Mouse (Mus musculus): ENCODE results near the gene Abhd16b. TPM values are rescaled to one million over a fixed set of nuclear protein-coding genes. Genes with fewer than 3 reads are reported as not detected.
A peak's percentile ranks its signal among the peaks of the same experiment; 100 is the strongest.

Gene Abhd16b
- 0.18 and 0.19 TPM in 2 replicates for polyA plus RNA-seq (2014; fragmentation: Nextera tagmentation; extraction: Ambion mirVana)

- no peaks in the 10 kb centered on the region for H3K36me3 ChIP-seq (ENCODE audit: control insufficient read depth, insufficient read depth, low read length)
- 80% methylated on average over 31 of the region's 31 CpGs for WGBS
- ATAC-seq (ENCODE audit: insufficient number of reproducible peaks, insufficient read depth, low FRiP score, low read depth): no peak
Observed at GRCm38 (mm10) chr2:181493156-181493927, at the start of gene Abhd16b. Gene Abhd16b, plus strand, starts transcription at chr2:181493206.

DNA sequence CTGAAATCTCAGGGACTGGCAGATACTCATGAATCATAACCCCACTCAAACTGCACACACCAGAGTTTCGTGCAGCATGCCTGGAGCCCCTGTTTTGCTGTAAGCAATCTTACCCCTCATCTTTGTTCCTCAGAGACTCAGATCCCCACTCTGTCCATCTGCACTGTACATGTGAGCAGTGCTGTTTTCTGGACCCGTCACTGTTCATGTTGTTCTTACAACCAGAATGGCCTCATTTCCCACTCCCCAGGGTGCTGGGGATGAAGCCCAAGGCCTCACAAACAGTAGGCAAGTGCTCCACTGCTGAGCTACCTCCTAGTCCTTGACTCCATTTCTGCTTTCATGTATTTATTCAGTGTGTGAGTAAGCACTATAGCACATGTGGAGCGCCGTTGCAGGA is 40.8 kb upstream of the Abhd16b start:
- no peaks in the 10 kb centered on the region for H3K9me3 ChIP-seq (ENCODE audit: control insufficient read depth, low read length)
- H3K4me1 ChIP-seq (ENCODE audit: control insufficient read depth in 2 of 2, insufficient read depth in 2 of 2, low read length in 2 of 2): peaks cover 0 to 5% of the 10 kb centered on the region in 2 experiments; a peak in 1 of 4 replicates
- no peak overlapping the region for H3K27ac ChIP-seq (replicated peaks in 1 of 2; ENCODE audit: control insufficient read depth in 1 of 2, insufficient read depth in 1 of 2, low read depth in 2 of 2, low read length in 2 of 2)
- H3K4me2 ChIP-seq (ENCODE audit: low read length): no peak overlapping the region
- ATAC-seq (ENCODE audit: insufficient number of reproducible peaks, insufficient read depth, low FRiP score, low read depth): no peak
- H3K36me3 ChIP-seq (ENCODE audit: control insufficient read depth, insufficient read depth, low read length): no peaks in the 10 kb centered on the region
- WGBS: 89% methylated on average over 4 of the region's 4 CpGs
- no peaks in the 10 kb centered on the region for H3K27me3 ChIP-seq (ENCODE audit: control insufficient read depth, insufficient read depth, low read length)
- no peak overlapping the region for H3K4me3 ChIP-seq (ENCODE audit: control insufficient read depth in 1 of 2, insufficient read depth in 1 of 2, low read depth in 1 of 2, low read length in 2 of 2)
- H3K9ac ChIP-seq (ENCODE audit: low read length): no peak overlapping the region

More at GRCm38 (mm10) chr2:181493156-181493927, at the start of gene Abhd16b:
- no peak within 1 kb of the TSS for H3K4me3 ChIP-seq (ENCODE audit: control insufficient read depth in 1 of 2, insufficient read depth in 1 of 2, low read depth in 1 of 2, low read length in 2 of 2)
- no peak within 1 kb of the TSS for H3K9ac ChIP-seq (ENCODE audit: low read length)
- peaks cover 2 to 11% of the 10 kb centered on the region in 2 experiments; a peak in 3 of 4 replicates for H3K4me1 ChIP-seq (ENCODE audit: control insufficient read depth in 2 of 2, insufficient read depth in 2 of 2, low read length in 2 of 2)
- no peak within 1 kb of the TSS for H3K27ac ChIP-seq (replicated peaks in 1 of 2; ENCODE audit: control insufficient read depth in 1 of 2, insufficient read depth in 1 of 2, low read depth in 2 of 2, low read length in 2 of 2)
- H3K4me2 ChIP-seq (ENCODE audit: low read length): no peak within 1 kb of the TSS
- H3K9me3 ChIP-seq (ENCODE audit: control insufficient read depth, low read length): no peaks in the 10 kb centered on the region
- no peaks in the 10 kb centered on the region for H3K27me3 ChIP-seq (ENCODE audit: control insufficient read depth, insufficient read depth, low read length)

DNA sequence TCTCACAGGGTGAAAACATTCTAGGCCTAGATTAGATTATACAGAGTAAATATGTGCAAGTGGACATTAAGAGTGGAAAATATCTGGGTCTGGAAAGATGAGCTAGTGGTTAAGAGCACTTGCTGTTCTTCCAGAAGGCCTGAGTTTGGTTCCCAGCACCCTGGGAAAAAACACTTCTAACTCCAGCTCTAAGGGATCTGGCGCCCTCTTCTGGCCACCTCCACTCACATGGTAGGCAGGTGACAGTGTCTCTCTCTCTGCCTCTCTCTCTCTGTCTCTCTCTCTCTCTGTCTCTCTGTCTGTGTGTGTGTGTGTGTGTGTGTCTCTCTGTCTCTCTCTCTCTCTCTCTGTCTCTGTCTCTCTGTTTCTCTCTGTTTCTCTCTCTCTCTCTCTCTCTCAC is 39.7 kb upstream of the Abhd16b start:
- H3K4me3 ChIP-seq (ENCODE audit: control insufficient read depth in 1 of 2, insufficient read depth in 1 of 2, low read depth in 1 of 2, low read length in 2 of 2): no peak overlapping the region
- H3K4me2 ChIP-seq (ENCODE audit: low read length): no peak overlapping the region
- no peaks in the 10 kb centered on the region for H3K9me3 ChIP-seq (ENCODE audit: control insufficient read depth, low read length)
- peaks cover 0 to 5% of the 10 kb centered on the region in 2 experiments; a peak in 1 of 4 replicates for H3K4me1 ChIP-seq (ENCODE audit: control insufficient read depth in 2 of 2, insufficient read depth in 2 of 2, low read length in 2 of 2)
- no peak for ATAC-seq (ENCODE audit: insufficient number of reproducible peaks, insufficient read depth, low FRiP score, low read depth)
- no peaks in the 10 kb centered on the region for H3K36me3 ChIP-seq (ENCODE audit: control insufficient read depth, insufficient read depth, low read length)
- H3K9ac ChIP-seq (ENCODE audit: low read length): no peak overlapping the region
- no peaks in the 10 kb centered on the region for H3K27me3 ChIP-seq (ENCODE audit: control insufficient read depth, insufficient read depth, low read length)
- no peak overlapping the region for H3K27ac ChIP-seq (replicated peaks in 1 of 2; ENCODE audit: control insufficient read depth in 1 of 2, insufficient read depth in 1 of 2, low read depth in 2 of 2, low read length in 2 of 2)
- WGBS: 47% methylated on average over 1 of the region's 1 CpGs

GRCm38 (mm10) chr2:181455899-181456298 is 37.1 kb upstream of the Abhd16b start:
- Histone ChIP-seq H3K36me3 (ENCODE audit: control insufficient read depth, insufficient read depth, low read length) (no peaks in the 10 kb centered on the region), H3K9me3 (ENCODE audit: control insufficient read depth, low read length) (no peaks in the 10 kb centered on the region), H3K4me2 (ENCODE audit: low read length) (no peak overlapping the region), H3K27ac (replicated peaks in 1 of 2; ENCODE audit: control insufficient read depth in 1 of 2, insufficient read depth in 1 of 2, low read depth in 2 of 2, low read length in 2 of 2) (no peak overlapping the region), H3K9ac (ENCODE audit: low read length) (no peak overlapping the region), H3K27me3 (ENCODE audit: control insufficient read depth, insufficient read depth, low read length) (no peaks in the 10 kb centered on the region), H3K4me1 (ENCODE audit: control insufficient read depth in 2 of 2, insufficient read depth in 2 of 2, low read length in 2 of 2) (peaks cover 6 to 15% of the 10 kb centered on the region in 2 experiments; a peak in 2 of 4 replicates), H3K4me3 (ENCODE audit: control insufficient read depth in 1 of 2, insufficient read depth in 1 of 2, low read depth in 1 of 2, low read length in 2 of 2) (no peak overlapping the region)
- no peak for ATAC-seq (ENCODE audit: insufficient number of reproducible peaks, insufficient read depth, low FRiP score, low read depth)
- 43% methylated on average over 2 of the region's 2 CpGs for WGBS

DNA sequence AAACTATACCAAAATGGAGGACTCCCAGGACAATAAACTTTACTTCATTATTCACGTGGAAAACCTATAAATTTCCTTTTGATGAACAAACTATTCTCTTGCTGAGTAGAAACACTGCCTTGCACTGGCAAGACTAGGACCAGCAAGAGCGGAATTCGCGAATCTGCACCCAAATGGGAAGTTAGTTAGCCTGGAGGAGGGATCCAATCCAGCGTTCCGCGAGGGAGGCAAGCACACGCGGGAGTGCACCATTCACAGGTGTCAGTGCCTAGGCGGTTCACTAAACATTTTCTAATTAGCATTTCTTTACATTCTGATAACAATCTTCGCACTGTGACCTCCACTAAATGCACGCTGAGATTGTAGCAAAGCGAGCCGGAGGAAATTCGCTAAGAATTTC is 35.2 kb upstream of the Abhd16b start:
- Histone ChIP-seq H3K9ac (ENCODE audit: low read length) (peak overlapping the region; percentile 85), H3K27me3 (ENCODE audit: control insufficient read depth, insufficient read depth, low read length) (no peaks in the 10 kb centered on the region)
- 7% methylated on average over 15 of the region's 15 CpGs for WGBS

DNA sequence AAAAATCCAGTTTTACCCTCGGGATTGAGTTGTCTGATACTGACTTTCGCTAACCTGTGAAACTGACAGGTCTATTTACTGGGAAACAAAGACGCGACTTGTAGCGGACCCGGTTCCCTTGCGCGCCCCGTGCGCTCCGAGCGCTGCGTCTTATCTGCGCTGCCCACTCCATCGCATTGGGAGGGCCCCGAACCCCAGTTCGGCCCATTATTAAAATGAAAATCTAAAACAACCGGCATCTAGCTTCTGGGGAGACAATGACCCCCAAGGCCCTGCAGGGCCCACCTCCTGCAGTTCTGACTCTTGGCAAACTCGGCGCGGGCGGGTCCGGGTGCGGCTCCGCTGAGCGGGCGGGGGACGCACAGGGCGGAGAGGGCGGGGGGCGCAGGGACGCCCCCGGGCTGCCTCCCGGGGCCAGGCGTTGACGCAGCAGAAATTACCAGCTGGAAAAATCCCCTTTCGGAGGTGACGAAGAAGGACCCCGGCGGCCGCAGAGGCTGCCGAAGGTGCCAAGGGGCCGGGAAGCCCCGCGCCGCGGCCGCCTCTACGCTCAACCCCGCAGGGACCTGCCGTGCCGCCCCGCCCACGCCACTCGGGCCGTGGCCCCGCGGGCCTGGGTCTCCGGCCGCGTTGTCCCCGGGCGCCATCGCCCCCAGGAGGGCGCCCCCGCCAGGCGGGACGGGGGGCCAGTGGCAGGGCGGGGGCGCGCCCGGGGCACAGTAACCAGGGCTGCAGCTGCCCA is 34.4 kb upstream of the Abhd16b start:
- Histone ChIP-seq H3K27ac (replicated peaks in 1 of 2; ENCODE audit: control insufficient read depth in 1 of 2, insufficient read depth in 1 of 2, low read depth in 2 of 2, low read length in 2 of 2) (peak overlapping the region in 1 of 2 experiments; percentile 62; a peak in 3 of 4 replicates), H3K4me1 (ENCODE audit: control insufficient read depth in 2 of 2, insufficient read depth in 2 of 2, low read length in 2 of 2) (peaks cover 11 to 24% of the 10 kb centered on the region in 2 experiments; a peak in 3 of 4 replicates), H3K9me3 (ENCODE audit: control insufficient read depth, low read length) (no peaks in the 10 kb centered on the region), H3K36me3 (ENCODE audit: control insufficient read depth, insufficient read depth, low read length) (no peaks in the 10 kb centered on the region), H3K4me3 (ENCODE audit: control insufficient read depth in 1 of 2, insufficient read depth in 1 of 2, low read depth in 1 of 2, low read length in 2 of 2) (peak overlapping the region; percentile 59 to 75), H3K27me3 (ENCODE audit: control insufficient read depth, insufficient read depth, low read length) (no peaks in the 10 kb centered on the region), H3K9ac (ENCODE audit: low read length) (peak overlapping the region; percentile 85), H3K4me2 (ENCODE audit: low read length) (peak overlapping the region; percentile 100)
- ATAC-seq (ENCODE audit: insufficient number of reproducible peaks, insufficient read depth, low FRiP score, low read depth): no peak; the same call in 1 of the 2 replicates
- 1% methylated on average over 61 of the region's 72 CpGs for WGBS

More for the DNA sequence above, 35.2 kb upstream of the Abhd16b start:
- no peaks in the 10 kb centered on the region for H3K9me3 ChIP-seq (ENCODE audit: control insufficient read depth, low read length)
- H3K27ac ChIP-seq (replicated peaks in 1 of 2; ENCODE audit: control insufficient read depth in 1 of 2, insufficient read depth in 1 of 2, low read depth in 2 of 2, low read length in 2 of 2): no peak overlapping the region
- H3K4me2 ChIP-seq (ENCODE audit: low read length): peak overlapping the region; percentile 100
- H3K36me3 ChIP-seq (ENCODE audit: control insufficient read depth, insufficient read depth, low read length): no peaks in the 10 kb centered on the region
- peaks cover 9 to 19% of the 10 kb centered on the region in 2 experiments; a peak in 3 of 4 replicates for H3K4me1 ChIP-seq (ENCODE audit: control insufficient read depth in 2 of 2, insufficient read depth in 2 of 2, low read length in 2 of 2)
- H3K4me3 ChIP-seq (ENCODE audit: control insufficient read depth in 1 of 2, insufficient read depth in 1 of 2, low read depth in 1 of 2, low read length in 2 of 2): peak overlapping the region; percentile 59 to 75
- ATAC-seq (ENCODE audit: insufficient number of reproducible peaks, insufficient read depth, low FRiP score, low read depth): no peak

GRCm38 (mm10) chr2:181459153-181459672 is 33.8 kb upstream of the Abhd16b start, which contains the start of gene Zbtb46:
Gene Zbtb46, minus strand, starts transcription at chr2:181459426.
- WGBS: under 1% methylated on average over 50 of the region's 83 CpGs
- ATAC-seq (ENCODE audit: insufficient number of reproducible peaks, insufficient read depth, low FRiP score, low read depth): peak; percentile 91

More at GRCm38 (mm10) chr2:181459153-181459672, 33.8 kb upstream of the Abhd16b start, which contains the start of gene Zbtb46:
- no peaks in the 10 kb centered on the region for H3K9me3 ChIP-seq (ENCODE audit: control insufficient read depth, low read length)
- no peaks in the 10 kb centered on the region for H3K27me3 ChIP-seq (ENCODE audit: control insufficient read depth, insufficient read depth, low read length)
- H3K4me2 ChIP-seq (ENCODE audit: low read length): peak within 1 kb of the TSS; percentile 100
- H3K36me3 ChIP-seq (ENCODE audit: control insufficient read depth, insufficient read depth, low read length): no peaks in the 10 kb centered on the region
- peak within 1 kb of the TSS; percentile 85 for H3K9ac ChIP-seq (ENCODE audit: low read length)
- H3K27ac ChIP-seq (replicated peaks in 1 of 2; ENCODE audit: control insufficient read depth in 1 of 2, insufficient read depth in 1 of 2, low read depth in 2 of 2, low read length in 2 of 2): peak within 1 kb of the TSS; percentile 28 to 73
- H3K4me1 ChIP-seq (ENCODE audit: control insufficient read depth in 2 of 2, insufficient read depth in 2 of 2, low read length in 2 of 2): peaks cover 11 to 24% of the 10 kb centered on the region in 2 experiments; a peak in 3 of 4 replicates
- H3K4me3 ChIP-seq (ENCODE audit: control insufficient read depth in 1 of 2, insufficient read depth in 1 of 2, low read depth in 1 of 2, low read length in 2 of 2): peak within 1 kb of the TSS; percentile 67 to 75

Data from heart, embryonic 14.5 days (tissue).